Mouse (Mus musculus): Measurements from ENCODE around the gene Txnrd1. TPM values are rescaled to one million over a fixed set of nuclear protein-coding genes. Genes with fewer than 3 reads are reported as not detected.

Txnrd1 gene
- polyA plus RNA-seq, 1 experiment from 2014 or later = 44.1 TPM

GRCm38 (mm10) chr10:82866356-82866755, 32.6 kb downstream of the Txnrd1 start, which contains the start of gene Eid3:
Gene Eid3 (plus strand): TSS chr10:82866626.
- H3K9me3 ChIP-seq (replicated peaks; ENCODE audit: control insufficient read depth, low read length) = no peaks in the 10 kb centered on the region
- H3K36me3 ChIP-seq (ENCODE audit: control insufficient read depth, insufficient read depth) = peaks cover 18% of the 10 kb centered on the region
- no peak within 1 kb of the TSS for H3K4me2 ChIP-seq (ENCODE audit: low read depth, low read length)
- ATAC-seq (ENCODE audit: low read depth) = no peak
- no peak within 1 kb of the TSS for H3K9ac ChIP-seq (ENCODE audit: low read depth, low read length)
- H3K4me1 ChIP-seq (ENCODE audit: control insufficient read depth, low read depth, low read length) = peaks cover 23% of the 10 kb centered on the region
- no peaks in the 10 kb centered on the region for H3K27me3 ChIP-seq (ENCODE audit: control insufficient read depth, insufficient read depth, low read depth, low read length)
- H3K27ac ChIP-seq (ENCODE audit: low read length) = no peak within 1 kb of the TSS
- 77% methylated on average over 9 of the region's 9 CpGs for WGBS (ENCODE audit: insufficient replicate concordance)
- no peak within 1 kb of the TSS for H3K4me3 ChIP-seq (ENCODE audit: low read depth, low read length)

DNA sequence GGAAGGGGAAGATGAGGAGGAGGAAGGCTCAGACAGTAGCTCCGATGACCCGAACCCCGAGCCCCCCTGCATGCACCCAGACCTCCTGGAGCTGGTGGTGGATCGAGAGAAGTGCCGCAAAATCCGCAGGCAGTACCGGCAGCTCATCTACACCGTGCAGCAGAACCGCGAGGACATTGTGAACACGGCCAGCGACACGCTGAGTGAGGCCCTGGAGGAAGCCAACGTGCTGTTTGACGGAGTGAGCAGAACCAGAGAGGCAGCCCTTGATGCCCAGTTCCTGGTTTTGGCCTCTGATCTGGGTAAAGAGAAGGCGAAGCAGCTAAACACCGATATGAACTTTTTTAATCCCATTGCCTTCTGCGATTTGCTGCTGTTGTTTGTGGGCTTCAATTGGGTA, 33.1 kb downstream of the Txnrd1 start:
- no peak overlapping the region for H3K4me3 ChIP-seq (ENCODE audit: low read depth, low read length)
- peaks cover 18% of the 10 kb centered on the region for H3K36me3 ChIP-seq (ENCODE audit: control insufficient read depth, insufficient read depth)
- H3K27me3 ChIP-seq (ENCODE audit: control insufficient read depth, insufficient read depth, low read depth, low read length) = no peaks in the 10 kb centered on the region
- H3K9ac ChIP-seq (ENCODE audit: low read depth, low read length) = no peak overlapping the region
- 85% methylated on average over 18 of the region's 18 CpGs for WGBS (ENCODE audit: insufficient replicate concordance)
- peak; percentile 10; the same call in 1 of the 2 replicates for ATAC-seq (ENCODE audit: low read depth)
- H3K9me3 ChIP-seq (replicated peaks; ENCODE audit: control insufficient read depth, low read length) = no peaks in the 10 kb centered on the region
- H3K4me1 ChIP-seq (ENCODE audit: control insufficient read depth, low read depth, low read length) = peaks cover 19% of the 10 kb centered on the region
- no peak overlapping the region for H3K4me2 ChIP-seq (ENCODE audit: low read depth, low read length)
- H3K27ac ChIP-seq (ENCODE audit: low read length) = no peak overlapping the region

- ATAC-seq (ENCODE audit: low read depth) = peak; percentile 47; the same call in 1 of the 2 replicates
Observed at GRCm38 (mm10) chr10:82868418-82869086, 34.8 kb downstream of the Txnrd1 start.

GRCm38 (mm10) chr10:82875446-82875845, 41.7 kb downstream of the Txnrd1 start:
- no peak for ATAC-seq (ENCODE audit: low read depth)
- Histone ChIP-seq H3K9me3 (replicated peaks; ENCODE audit: control insufficient read depth, low read length) (no peaks in the 10 kb centered on the region), H3K36me3 (ENCODE audit: control insufficient read depth, insufficient read depth) (peaks cover 53% of the 10 kb centered on the region), H3K4me2 (ENCODE audit: low read depth, low read length) (no peak overlapping the region), H3K27me3 (ENCODE audit: control insufficient read depth, insufficient read depth, low read depth, low read length) (no peaks in the 10 kb centered on the region), H3K4me3 (ENCODE audit: low read depth, low read length) (no peak overlapping the region), H3K9ac (ENCODE audit: low read depth, low read length) (no peak overlapping the region), H3K27ac (ENCODE audit: low read length) (no peak overlapping the region), H3K4me1 (ENCODE audit: control insufficient read depth, low read depth, low read length) (peaks cover 3% of the 10 kb centered on the region)
- WGBS (ENCODE audit: insufficient replicate concordance) = 79% methylated on average over 10 of the region's 10 CpGs

More at GRCm38 (mm10) chr10:82868418-82869086, 34.8 kb downstream of the Txnrd1 start:
- no peaks in the 10 kb centered on the region for H3K27me3 ChIP-seq (ENCODE audit: control insufficient read depth, insufficient read depth, low read depth, low read length)
- peaks cover 18% of the 10 kb centered on the region for H3K36me3 ChIP-seq (ENCODE audit: control insufficient read depth, insufficient read depth)
- H3K9ac ChIP-seq (ENCODE audit: low read depth, low read length) = no peak overlapping the region
- no peak overlapping the region for H3K4me2 ChIP-seq (ENCODE audit: low read depth, low read length)
- WGBS (ENCODE audit: insufficient replicate concordance) = 49% methylated on average over 6 of the region's 6 CpGs
- no peak overlapping the region for H3K4me3 ChIP-seq (ENCODE audit: low read depth, low read length)
- H3K4me1 ChIP-seq (ENCODE audit: control insufficient read depth, low read depth, low read length) = peaks cover 11% of the 10 kb centered on the region
- peak overlapping the region; percentile 60 for H3K27ac ChIP-seq (ENCODE audit: low read length)
- no peaks in the 10 kb centered on the region for H3K9me3 ChIP-seq (replicated peaks; ENCODE audit: control insufficient read depth, low read length)

GRCm38 (mm10) chr10:82876076-82876796, 42.5 kb downstream of the Txnrd1 start:
- no peak overlapping the region for H3K4me2 ChIP-seq (ENCODE audit: low read depth, low read length)
- no peak overlapping the region for H3K4me3 ChIP-seq (ENCODE audit: low read depth, low read length)
- no peak overlapping the region for H3K27ac ChIP-seq (ENCODE audit: low read length)
- H3K9me3 ChIP-seq (replicated peaks; ENCODE audit: control insufficient read depth, low read length) = no peaks in the 10 kb centered on the region
- H3K4me1 ChIP-seq (ENCODE audit: control insufficient read depth, low read depth, low read length) = peaks cover 3% of the 10 kb centered on the region
- no peak overlapping the region for H3K9ac ChIP-seq (ENCODE audit: low read depth, low read length)
- WGBS (ENCODE audit: insufficient replicate concordance) = 76% methylated on average over 16 of the region's 16 CpGs
- peaks cover 59% of the 10 kb centered on the region for H3K36me3 ChIP-seq (ENCODE audit: control insufficient read depth, insufficient read depth)
- ATAC-seq (ENCODE audit: low read depth) = peak; percentile 53; the same call in 1 of the 2 replicates
- H3K27me3 ChIP-seq (ENCODE audit: control insufficient read depth, insufficient read depth, low read depth, low read length) = no peaks in the 10 kb centered on the region

DNA sequence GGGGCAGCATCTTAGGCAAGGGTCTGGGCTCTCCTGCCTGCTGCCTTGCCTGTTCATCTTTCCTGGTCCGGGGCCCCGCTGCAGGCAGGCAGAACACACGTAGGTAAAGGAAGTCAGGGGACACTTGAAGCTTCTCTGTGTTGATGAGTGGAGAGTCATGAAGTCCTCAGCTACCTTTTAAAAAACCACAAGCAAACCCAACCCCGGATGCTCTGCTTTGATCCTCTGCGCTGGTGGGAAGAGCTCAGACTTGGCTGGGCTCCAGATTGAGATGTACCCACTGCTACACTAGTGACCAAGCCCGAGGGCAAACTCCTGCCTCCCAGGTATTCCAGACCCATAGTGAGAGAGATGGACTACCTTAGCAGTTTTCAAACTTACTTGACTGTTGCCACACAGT, 53.6 kb downstream of the Txnrd1 start:
- Histone ChIP-seq H3K4me1 (ENCODE audit: control insufficient read depth, low read depth, low read length) (peaks cover 18% of the 10 kb centered on the region), H3K27me3 (ENCODE audit: control insufficient read depth, insufficient read depth, low read depth, low read length) (no peaks in the 10 kb centered on the region), H3K4me3 (ENCODE audit: low read depth, low read length) (no peak overlapping the region), H3K36me3 (ENCODE audit: control insufficient read depth, insufficient read depth) (peaks cover 60% of the 10 kb centered on the region), H3K27ac (ENCODE audit: low read length) (no peak overlapping the region), H3K4me2 (ENCODE audit: low read depth, low read length) (no peak overlapping the region), H3K9ac (ENCODE audit: low read depth, low read length) (no peak overlapping the region), H3K9me3 (replicated peaks; ENCODE audit: control insufficient read depth, low read length) (no peaks in the 10 kb centered on the region)
- ATAC-seq (ENCODE audit: low read depth) = no peak
- 77% methylated on average over 6 of the region's 6 CpGs for WGBS (ENCODE audit: insufficient replicate concordance)

GRCm38 (mm10) chr10:82888576-82888975, 54.8 kb downstream of the Txnrd1 start:
- no peak for ATAC-seq (ENCODE audit: low read depth)
- Histone ChIP-seq H3K36me3 (ENCODE audit: control insufficient read depth, insufficient read depth) (peaks cover 54% of the 10 kb centered on the region), H3K27ac (ENCODE audit: low read length) (no peak overlapping the region), H3K4me2 (ENCODE audit: low read depth, low read length) (no peak overlapping the region), H3K27me3 (ENCODE audit: control insufficient read depth, insufficient read depth, low read depth, low read length) (no peaks in the 10 kb centered on the region), H3K4me1 (ENCODE audit: control insufficient read depth, low read depth, low read length) (peaks cover 23% of the 10 kb centered on the region), H3K9ac (ENCODE audit: low read depth, low read length) (no peak overlapping the region), H3K9me3 (replicated peaks; ENCODE audit: control insufficient read depth, low read length) (no peaks in the 10 kb centered on the region), H3K4me3 (ENCODE audit: low read depth, low read length) (no peak overlapping the region)
- 55% methylated on average over 8 of the region's 8 CpGs for WGBS (ENCODE audit: insufficient replicate concordance)

DNA sequence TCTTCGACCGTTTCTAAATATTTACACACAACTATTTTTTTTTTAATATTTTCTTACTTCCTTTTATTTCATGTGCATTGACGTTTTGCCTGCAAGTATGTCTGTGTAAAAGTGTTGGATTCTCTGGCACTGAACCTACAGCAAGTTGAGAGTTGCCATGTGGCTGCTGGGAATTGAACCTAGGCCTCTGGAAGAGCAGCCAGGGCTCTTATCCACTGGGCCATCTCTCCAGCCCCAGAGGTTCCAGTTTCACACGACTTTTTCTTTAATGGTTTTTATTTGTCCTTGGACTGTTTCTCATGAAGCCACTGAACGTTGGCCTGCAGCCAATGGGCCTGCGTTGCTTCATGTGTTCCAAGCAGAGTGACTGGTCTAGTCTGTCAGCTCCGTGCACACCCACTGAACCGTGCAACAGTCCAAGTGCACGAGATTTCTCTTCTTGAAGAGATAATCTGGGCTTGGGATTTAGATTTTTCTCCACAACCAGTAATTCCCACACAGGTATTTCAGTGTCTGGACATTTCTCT, 55.8 kb downstream of the Txnrd1 start:
- Histone ChIP-seq H3K27me3 (ENCODE audit: control insufficient read depth, insufficient read depth, low read depth, low read length) (no peaks in the 10 kb centered on the region), H3K4me1 (ENCODE audit: control insufficient read depth, low read depth, low read length) (peaks cover 23% of the 10 kb centered on the region), H3K9me3 (replicated peaks; ENCODE audit: control insufficient read depth, low read length) (no peaks in the 10 kb centered on the region), H3K36me3 (ENCODE audit: control insufficient read depth, insufficient read depth) (peaks cover 53% of the 10 kb centered on the region), H3K4me3 (ENCODE audit: low read depth, low read length) (no peak overlapping the region), H3K9ac (ENCODE audit: low read depth, low read length) (no peak overlapping the region), H3K27ac (ENCODE audit: low read length) (peak overlapping the region; percentile 48), H3K4me2 (ENCODE audit: low read depth, low read length) (no peak overlapping the region)
- peak; percentile 75 for ATAC-seq (ENCODE audit: low read depth)
- WGBS (ENCODE audit: insufficient replicate concordance) = 59% methylated on average over 9 of the region's 9 CpGs

DNA sequence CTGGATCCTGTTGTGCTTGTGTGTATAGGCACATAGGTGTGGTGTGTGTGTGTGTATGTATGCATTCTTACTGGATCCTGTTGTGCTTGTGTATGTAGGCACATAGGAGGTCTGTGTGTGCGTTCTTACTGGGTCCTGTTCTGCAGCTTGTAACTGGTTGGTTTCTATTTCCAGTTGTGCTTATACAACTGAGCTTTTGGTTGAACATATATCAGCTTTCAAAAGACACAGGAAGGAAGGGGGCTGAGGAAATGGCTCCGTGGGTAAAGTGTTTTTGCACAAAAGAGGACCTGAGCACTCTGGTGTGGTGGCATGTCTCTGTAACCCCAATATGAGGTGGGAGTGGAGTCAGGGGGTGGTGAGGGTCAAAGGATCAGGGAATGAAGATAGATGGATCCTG, 57.2 kb downstream of the Txnrd1 start:
- Histone ChIP-seq H3K9me3 (replicated peaks; ENCODE audit: control insufficient read depth, low read length) (no peaks in the 10 kb centered on the region), H3K4me1 (ENCODE audit: control insufficient read depth, low read depth, low read length) (peaks cover 23% of the 10 kb centered on the region), H3K4me2 (ENCODE audit: low read depth, low read length) (no peak overlapping the region), H3K27ac (ENCODE audit: low read length) (peak overlapping the region; percentile 20; the same call in 1 of the 2 replicates), H3K27me3 (ENCODE audit: control insufficient read depth, insufficient read depth, low read depth, low read length) (no peaks in the 10 kb centered on the region), H3K9ac (ENCODE audit: low read depth, low read length) (no peak overlapping the region), H3K4me3 (ENCODE audit: low read depth, low read length) (no peak overlapping the region), H3K36me3 (ENCODE audit: control insufficient read depth, insufficient read depth) (peaks cover 54% of the 10 kb centered on the region)
- no peak for ATAC-seq (ENCODE audit: low read depth)
- WGBS (ENCODE audit: insufficient replicate concordance) = 47% methylated on average over 2 of the region's 2 CpGs

Data from liver, embryonic 16.5 days (tissue).